Mouse (Mus musculus) midbrain, embryonic 11.5 days (tissue): ENCODE results near the gene Usp37. TPM values are rescaled to one million over a fixed set of nuclear protein-coding genes. Genes with fewer than 3 reads are reported as not detected.

Source experiments
- microRNA counts: library from miRNA; unstranded; fragments of <30 nt; microRNA quantifications from one replicate; lab custom pipeline; 2015
- microRNA-seq: library from miRNA; unstranded; fragments of <30 nt; microRNA quantifications from one replicate; pipeline ENCODE4, GENCODE M21; 2017
- polyA plus RNA-seq: library from polyadenylated mRNA; unstranded; fragments of >200 nt; fragmentation: Nextera tagmentation; extraction: Ambion mirVana; gene quantifications from 2 replicates; pipeline ENCODE4 v1.2.1, GENCODE M21; 2014

Usp37 gene
- polyA plus RNA-seq, 1 experiment from 2014 or later: 46.9 TPM

MicroRNAs within 50 kb of the gene (microRNA counts, 519-probe panel; counts per million panel counts)
- microRNA mmu-miR-26b (lab: Ali Mortazavi, UCI): 4,524 counts per million, percentile 43 among the panel's probes with 10 or more counts

Small RNAs within 50 kb of the gene (microRNA-seq; reads per million reads assigned to microRNA genes)
- gene Gm25035 (not detected), gene Mir26b (21,989 reads per million, percentile 99 among the genes with 10 or more reads in this experiment)

Other genes with a start within 250 kb of the Usp37 start
- gene Tmbim1, start 238.7 kb downstream of the Usp37 start, polyA plus RNA-seq: 6.4 and 7.0 TPM in 2 replicates
- gene Catip, start 182.2 kb downstream of the Usp37 start, polyA plus RNA-seq: 0.05 and 0.22 TPM in 2 replicates
- gene Slc11a1, start 169.1 kb downstream of the Usp37 start, polyA plus RNA-seq: 1.6 and 2.1 TPM in 2 replicates
- gene Ctdsp1, start 152.8 kb downstream of the Usp37 start, polyA plus RNA-seq: 33.4 and 37.9 TPM in 2 replicates
- 0.19 and 0.23 TPM in 2 replicates for gene Vil1, start 134.9 kb downstream of the Usp37 start, polyA plus RNA-seq
- gene Cnot9, start 38.2 kb downstream of the Usp37 start, polyA plus RNA-seq: 100.0 and 107 TPM in 2 replicates
- gene Plcd4, start 1.4 kb downstream of the Usp37 start, polyA plus RNA-seq: 1.2 and 1.4 TPM in 2 replicates
- gene Zfp142, start 44.0 kb upstream of the Usp37 start, polyA plus RNA-seq: 6.9 and 8.3 TPM in 2 replicates
- gene Bcs1l, start 44.0 kb upstream of the Usp37 start, polyA plus RNA-seq: 16.9 and 22.0 TPM in 2 replicates
- gene Rnf25, start 57.1 kb upstream of the Usp37 start, polyA plus RNA-seq: 9.0 and 11.4 TPM in 2 replicates
- 16.1 and 18.5 TPM in 2 replicates for gene Stk36, start 57.2 kb upstream of the Usp37 start, polyA plus RNA-seq
- 40.5 and 41.8 TPM in 2 replicates for gene Ttll4, start 117.5 kb upstream of the Usp37 start, polyA plus RNA-seq
- 6.7 and 7.1 TPM in 2 replicates for gene Cyp27a1, start 169.3 kb upstream of the Usp37 start, polyA plus RNA-seq
- gene Prkag3, start 204.9 kb upstream of the Usp37 start, polyA plus RNA-seq: not detected in 2 replicates
- 3.3 and 3.4 TPM in 2 replicates for gene Wnt6, start 227.6 kb upstream of the Usp37 start, polyA plus RNA-seq
- gene Wnt10a, start 247.2 kb upstream of the Usp37 start, polyA plus RNA-seq: 1.4 and 2.3 TPM in 2 replicates